Mouse (Mus musculus) thymus, postnatal 25 days (tissue): ENCODE results near the gene Arhgap18.
"Not testable (repeated sequence)": the region's sequence is repeated elsewhere in the genome, so short reads cannot be mapped to it uniquely, and the experiment has no call there.

ENCODE experiments used
- DNase-seq: peaks from one replicate; pipeline ENCODE4 v3.0.0; 2022

Arhgap18 gene

DNA sequence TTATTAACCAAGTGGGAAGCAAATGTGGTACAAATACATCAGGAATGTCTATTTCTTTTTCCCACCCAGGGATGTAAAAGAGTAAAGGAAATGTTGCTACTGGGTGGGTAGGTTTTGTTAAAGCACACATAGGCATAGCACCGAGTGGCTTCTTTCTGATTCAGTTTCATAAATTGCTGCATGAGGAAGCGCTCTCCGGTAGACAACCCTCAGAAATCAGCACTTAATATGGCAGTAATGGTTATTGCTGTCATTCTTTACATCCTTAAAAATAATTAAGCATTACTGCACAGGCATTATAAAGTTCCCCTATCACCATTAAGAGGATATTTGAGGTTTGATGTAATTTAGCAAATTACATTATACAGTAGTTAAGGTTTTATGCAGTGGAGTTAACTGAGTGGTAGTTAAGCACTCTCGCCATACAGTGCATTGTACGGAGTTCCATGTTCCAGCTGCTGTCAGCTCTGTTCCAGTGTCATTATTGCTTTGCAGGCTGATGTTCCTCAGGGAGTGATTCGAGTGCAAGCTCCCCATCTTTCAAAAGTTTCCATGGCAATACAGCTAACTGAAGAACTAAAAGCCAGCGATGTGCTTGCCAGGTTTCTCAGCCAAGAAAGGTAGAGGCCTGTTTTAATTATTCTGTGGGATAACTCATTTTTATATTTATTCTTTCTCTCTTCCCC lies 159.0 kb downstream of the Arhgap18 start:
- DNase-seq = no peak

DNA sequence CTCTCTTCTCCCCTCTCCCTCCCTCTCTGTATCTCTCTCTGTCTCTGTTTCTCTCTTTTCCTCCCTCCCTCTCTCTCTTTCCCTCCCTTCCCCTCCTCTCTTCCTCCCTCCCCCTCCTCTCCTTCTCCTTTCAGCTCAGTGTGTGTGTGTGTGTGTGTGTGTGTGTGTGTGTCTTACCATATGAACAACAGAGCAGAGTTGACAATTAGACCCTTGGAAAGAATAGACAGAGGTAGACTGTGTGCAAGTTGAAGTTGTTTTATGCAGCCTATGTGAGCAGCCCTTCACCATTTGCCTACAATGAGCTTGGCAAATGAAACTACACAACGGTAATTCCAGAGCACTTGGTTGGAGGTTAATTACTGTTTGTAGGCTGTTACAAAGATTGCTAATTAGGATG lies 159.6 kb downstream of the Arhgap18 start:
- DNase-seq = no peak

DNA sequence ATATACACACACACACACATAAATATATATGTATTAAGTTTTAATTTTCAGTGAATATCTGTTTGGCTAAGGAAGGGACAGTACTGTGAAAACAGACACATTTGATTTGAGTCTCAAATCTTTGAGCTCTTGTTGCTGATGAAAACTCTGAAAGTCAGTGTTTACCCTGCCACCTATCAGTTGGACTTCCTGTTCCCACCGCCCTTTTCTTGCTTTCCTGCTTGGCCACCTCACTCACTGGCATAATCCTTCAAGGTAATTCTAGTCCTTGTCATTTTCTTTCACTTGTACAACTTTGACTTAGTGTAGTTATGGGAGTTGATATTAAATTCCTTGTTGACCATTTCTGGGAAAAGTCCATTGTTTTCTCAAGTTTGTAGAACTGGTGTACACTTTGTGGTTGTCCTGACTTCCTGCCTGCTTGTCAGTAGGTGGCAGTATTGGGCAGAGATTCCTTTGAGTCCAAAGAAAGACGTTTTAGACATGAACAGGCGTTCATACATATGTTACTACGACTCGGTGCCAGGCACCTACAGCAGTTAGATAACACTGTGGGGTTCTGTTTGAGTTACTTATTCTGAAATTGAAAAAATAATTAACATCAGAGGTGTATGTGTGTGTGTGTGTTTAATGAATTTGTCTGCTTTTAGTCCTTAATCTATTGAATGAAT lies 166.2 kb downstream of the Arhgap18 start:
- DNase-seq = peak; percentile 15

DNA sequence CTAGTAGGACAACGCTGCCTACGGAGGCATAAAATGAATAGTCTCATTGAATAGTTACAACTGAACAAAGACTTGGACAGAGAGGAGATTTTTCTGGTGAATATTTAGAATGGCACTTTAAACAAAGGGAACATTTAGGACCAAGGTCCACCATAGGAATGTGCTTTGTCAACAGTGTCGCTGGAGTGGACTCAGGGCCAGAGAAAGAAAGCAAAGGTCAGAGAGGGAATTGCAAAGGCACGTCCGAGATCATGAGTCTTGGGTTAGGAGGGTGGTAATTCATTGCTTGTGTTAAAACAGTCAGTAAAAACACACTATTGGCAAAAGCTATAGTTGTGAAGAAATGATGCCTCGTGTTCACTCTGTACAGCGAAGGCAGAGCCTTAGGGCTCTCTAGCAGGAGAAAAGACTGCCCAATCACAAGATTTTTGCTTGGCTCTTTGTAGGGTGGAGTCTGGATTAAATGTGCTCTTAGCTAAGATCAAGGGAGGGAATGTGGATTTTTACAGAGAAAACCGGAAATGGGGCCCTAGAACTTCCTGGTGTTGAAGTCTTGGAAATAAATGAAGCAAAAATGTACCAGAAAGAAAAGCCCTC lies 167.3 kb downstream of the Arhgap18 start:
- no peak for DNase-seq

DNA sequence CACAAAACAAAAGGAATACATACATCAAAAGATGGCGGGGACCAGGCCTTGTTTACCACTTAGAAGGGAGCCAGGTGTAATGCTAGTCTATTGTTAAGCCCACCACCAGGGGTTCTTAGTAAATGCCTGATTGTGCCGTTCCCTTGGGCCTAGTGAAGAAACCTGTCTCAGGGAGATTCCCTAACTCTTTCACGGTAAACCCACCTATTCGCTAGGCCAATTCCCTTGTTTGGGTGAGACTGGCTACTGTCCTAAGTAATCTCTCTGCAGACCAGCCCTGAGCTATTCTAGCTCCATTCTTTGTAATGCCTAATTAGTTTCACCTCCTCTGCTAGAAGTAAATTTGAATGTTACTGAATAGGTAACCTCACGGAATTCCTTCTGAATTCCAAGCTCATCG lies 182.8 kb downstream of the Arhgap18 start:
- DNase-seq = not testable (repeated sequence)

DNA sequence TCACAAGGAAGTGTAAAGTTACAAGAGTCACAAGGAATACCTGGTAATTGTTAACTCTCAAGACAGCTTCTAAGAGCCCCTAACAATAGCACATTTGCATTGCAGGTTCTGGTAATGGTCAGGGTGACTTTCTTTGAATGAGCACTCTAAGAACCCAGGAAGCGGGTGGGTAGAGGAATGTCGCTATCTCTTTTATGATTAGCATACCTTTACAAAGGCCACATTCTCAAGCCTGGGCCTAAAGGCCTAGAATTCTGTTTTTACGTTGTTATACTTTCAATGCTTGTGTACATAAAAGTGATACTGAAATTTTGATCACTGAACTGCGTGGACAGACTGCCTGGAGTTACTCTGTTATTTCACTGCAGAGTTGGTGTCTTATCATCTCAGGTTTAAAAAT lies 185.2 kb downstream of the Arhgap18 start:
- DNase-seq = not testable (repeated sequence)

DNA sequence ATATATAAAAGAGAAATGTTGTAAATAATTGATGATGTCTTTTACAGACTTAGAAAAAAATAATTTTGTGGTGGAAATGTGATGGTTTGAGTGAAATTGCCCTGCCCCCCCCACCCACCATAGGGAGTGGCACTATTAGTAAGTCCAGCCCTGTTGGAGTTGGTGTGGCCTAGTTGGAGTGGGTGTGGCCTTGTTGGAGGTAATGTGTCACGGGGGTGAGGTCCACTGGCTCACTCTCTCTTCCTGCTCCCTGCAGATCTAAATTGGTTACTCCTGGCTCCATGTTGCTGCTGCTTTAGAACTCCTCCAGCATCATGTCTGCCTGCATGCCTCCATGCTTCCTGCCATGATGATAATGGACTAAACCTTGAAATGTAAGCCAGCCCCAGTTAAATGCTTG lies 186.3 kb downstream of the Arhgap18 start:
- DNase-seq = no peak

DNA sequence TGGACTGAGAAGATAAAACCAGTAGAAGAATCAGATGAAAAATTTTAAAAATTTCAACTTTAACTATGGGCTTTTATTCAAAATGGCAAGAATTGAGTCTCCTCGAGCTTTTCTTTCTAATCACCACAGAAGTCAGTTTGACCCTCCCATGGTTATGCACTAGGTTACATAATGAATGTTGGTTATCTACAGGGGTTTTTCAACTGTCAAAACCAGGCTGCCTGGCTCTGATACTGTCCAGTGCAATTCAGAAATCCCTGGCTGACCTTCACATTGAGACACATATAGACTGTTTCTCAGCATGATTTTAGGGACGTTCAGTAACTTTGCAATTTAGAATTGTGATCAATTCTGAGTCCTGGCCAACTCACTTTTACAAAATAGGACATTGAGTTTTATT lies 195.1 kb downstream of the Arhgap18 start:
- no peak for DNase-seq

DNA sequence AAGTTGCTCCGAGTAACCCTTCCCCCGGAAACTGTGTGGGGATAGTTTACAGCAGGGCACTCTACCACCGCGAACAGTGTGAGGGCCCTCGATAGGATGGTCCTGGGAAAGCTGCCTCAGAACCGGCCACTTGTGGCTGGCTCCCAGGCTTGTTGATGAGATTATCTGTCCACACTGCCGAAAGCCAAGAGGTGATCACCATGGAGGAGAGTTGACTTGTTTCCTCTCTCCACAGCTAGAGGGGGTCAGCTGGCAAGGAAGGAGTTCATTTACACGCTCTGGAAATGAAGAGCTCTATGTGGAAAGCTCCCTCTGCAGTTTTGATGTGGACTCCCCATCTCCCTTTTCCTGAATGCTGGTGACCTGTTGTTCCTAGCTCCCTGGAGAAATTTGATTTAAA lies 196.4 kb downstream of the Arhgap18 start:
- no peak for DNase-seq

DNA sequence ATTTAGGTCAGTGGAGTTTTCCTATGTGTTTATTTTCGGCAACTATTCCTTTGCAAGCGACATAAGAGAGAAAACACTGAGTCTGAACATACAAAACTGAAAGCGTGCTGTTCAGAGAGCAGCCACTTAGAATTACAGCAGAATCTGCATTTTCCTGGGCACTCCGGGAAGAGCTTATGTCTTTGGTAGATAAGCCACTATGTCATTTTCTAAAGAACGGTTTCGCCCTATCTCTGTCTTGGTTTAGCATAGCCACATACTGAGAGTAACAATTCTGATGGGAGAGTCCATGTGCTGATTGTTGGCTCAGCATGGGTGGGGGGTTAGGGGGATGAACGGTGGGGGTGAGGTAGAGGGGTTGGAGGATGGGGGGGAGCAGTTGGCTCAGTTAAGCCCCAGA lies 197.2 kb downstream of the Arhgap18 start:
- DNase-seq = no peak

DNA sequence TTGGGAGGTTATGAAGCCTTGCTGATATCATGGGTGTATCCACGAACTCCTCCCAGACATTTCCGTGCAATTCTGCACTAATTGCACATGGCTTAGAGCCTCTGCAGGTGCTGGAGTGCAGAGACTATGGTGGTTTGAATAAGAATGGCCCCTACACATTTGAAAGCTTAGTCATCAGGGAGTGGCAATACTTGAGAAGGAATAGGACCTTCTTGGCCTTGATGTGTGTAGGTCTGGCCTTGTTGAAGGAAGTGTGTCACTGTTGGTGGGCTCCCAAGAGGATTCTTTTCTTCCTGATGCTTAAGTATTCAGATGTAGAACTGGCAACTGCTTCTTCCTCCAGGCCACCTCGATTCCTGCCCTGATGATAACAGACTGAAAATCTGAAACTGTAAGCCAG lies 205.3 kb downstream of the Arhgap18 start:
- DNase-seq = no peak
